12 mouse cellular contexts compared by ENCODE assay signal in genomic region chr1:60778465-60779115, GRCm38 (mm10).
A peak's percentile ranks its signal among the peaks of the same experiment; 100 is the strongest.
DNase-seq lines count a peak whose midpoint lies in the region; ATAC-seq and TF ChIP-seq lines count a peak whose summit lies in the region.
"Had no signal": no experiment of that assay in that cellular context is flagged by ENCODE, and none has a peak within 500 bp of the region (broad histone marks: within the 10 kb centered on the region; RNA-seq: fewer than 3 reads in every experiment).

No protein-coding gene starts in this region.

- H3K4me2 ChIP-seq in heart, embryonic 16.5 days (ENCODE audit: low read depth, low read length) = no peak overlapping the region
- H3K4me2 ChIP-seq in limb, embryonic 14.5 days (replicated peaks; ENCODE audit: low read depth, low read length, severe bottlenecking) = no peak overlapping the region
- H3K4me2 ChIP-seq in midbrain, embryonic 15.5 days = no peak overlapping the region
- H3K4me2 ChIP-seq in forebrain, embryonic 11.5 days (ENCODE audit: low read depth, low read length, severe bottlenecking) = no peak overlapping the region
- H3K4me2 ChIP-seq: embryonic facial prominence, embryonic 13.5 days; lung, embryonic 15.5 days had no signal

- in situ Hi-C loops in ES-E14 (cut with MboI; ENCODE audit: low sequenced_read_pairs in 2 of 2, unreplicated experiment in 2 of 2) = no loop called here

- H3K27me3 ChIP-seq in heart, embryonic 10.5 days (ENCODE audit: insufficient read depth, poor library complexity, severe bottlenecking) = no peaks in the 10 kb centered on the region
- H3K27me3 ChIP-seq in heart, embryonic 16.5 days (ENCODE audit: control insufficient read depth, insufficient read depth, low read length) = no peaks in the 10 kb centered on the region
- no peaks in the 10 kb centered on the region for H3K27me3 ChIP-seq in limb, embryonic 14.5 days (ENCODE audit: control insufficient read depth, insufficient read depth, low read length)
- no peaks in the 10 kb centered on the region for H3K27me3 ChIP-seq in midbrain, embryonic 15.5 days (replicated peaks)
- H3K27me3 ChIP-seq in forebrain, embryonic 11.5 days (ENCODE audit: control insufficient read depth, insufficient read depth, low read length) = no peaks in the 10 kb centered on the region
- H3K27me3 ChIP-seq: CH12.LX; embryonic facial prominence, embryonic 13.5 days; lung, embryonic 15.5 days had no signal

- WGBS in heart, embryonic 10.5 days = 75% methylated on average over 8 of the region's 8 CpGs
- WGBS in heart, embryonic 16.5 days = 60% methylated on average over 8 of the region's 8 CpGs
- WGBS in limb, embryonic 14.5 days = 58% methylated on average over 8 of the region's 8 CpGs
- 80% methylated on average over 8 of the region's 8 CpGs for WGBS in midbrain, embryonic 15.5 days
- WGBS in forebrain, embryonic 11.5 days = 86% methylated on average over 8 of the region's 8 CpGs

- DNase-seq in heart, adult 18-20 months = peak; percentile 59 to 62
- no peak for DNase-seq in heart, embryonic 10.5 days (ENCODE audit: low spot score)
- DNase-seq in ES-E14 (ENCODE audit: low read depth, low spot score) = peak; percentile 26
- DNase-seq in limb, embryonic 14.5 days (ENCODE audit: low spot score) = peak; percentile 19
- DNase-seq in layer of hippocampus, postnatal 36 days = no peak
- no peak for DNase-seq in forebrain, embryonic 11.5 days (ENCODE audit: low spot score)

- no peaks in the 10 kb centered on the region for H3K36me3 ChIP-seq in heart, embryonic 10.5 days
- H3K36me3 ChIP-seq in ES-E14 (ENCODE audit: control insufficient read depth, insufficient read depth, low read length, poor library complexity, severe bottlenecking) = no peaks in the 10 kb centered on the region
- H3K36me3 ChIP-seq in heart, embryonic 16.5 days (ENCODE audit: control insufficient read depth, insufficient read depth) = no peaks in the 10 kb centered on the region
- H3K36me3 ChIP-seq in limb, embryonic 14.5 days (ENCODE audit: control insufficient read depth, insufficient read depth, low read length) = no peaks in the 10 kb centered on the region
- no peaks in the 10 kb centered on the region for H3K36me3 ChIP-seq in midbrain, embryonic 15.5 days (replicated peaks)
- H3K36me3 ChIP-seq in forebrain, embryonic 11.5 days (ENCODE audit: control insufficient read depth, insufficient read depth, low read length) = no peaks in the 10 kb centered on the region
- H3K36me3 ChIP-seq: embryonic facial prominence, embryonic 13.5 days; lung, embryonic 15.5 days had no signal

- no peak for ATAC-seq in heart, embryonic 16.5 days (replicated peaks; ENCODE audit: extremely low read depth, insufficient read depth, low FRiP score)
- ATAC-seq in limb, embryonic 14.5 days (ENCODE audit: low FRiP score, low read depth) = peak; percentile 63
- no peak for ATAC-seq in midbrain, embryonic 15.5 days (replicated peaks)
- ATAC-seq in forebrain, embryonic 11.5 days (replicated peaks; ENCODE audit: low FRiP score) = no peak
- ATAC-seq: hindbrain, embryonic 16.5 days had no signal

- H3K9ac ChIP-seq in ES-E14 (ENCODE audit: insufficient read depth, low read depth, low read length, poor library complexity, severe bottlenecking) = no peak overlapping the region
- no peak overlapping the region for H3K9ac ChIP-seq in heart, embryonic 16.5 days (ENCODE audit: low read length)
- H3K9ac ChIP-seq in limb, embryonic 14.5 days (ENCODE audit: low read depth, low read length, severe bottlenecking) = no peak overlapping the region
- no peak overlapping the region for H3K9ac ChIP-seq in midbrain, embryonic 15.5 days
- H3K9ac ChIP-seq in forebrain, embryonic 11.5 days (ENCODE audit: low read length) = no peak overlapping the region
- H3K9ac ChIP-seq: embryonic facial prominence, embryonic 13.5 days; lung, embryonic 15.5 days had no signal

- no peak overlapping the region for H3K27ac ChIP-seq in heart, embryonic 10.5 days
- H3K27ac ChIP-seq in ES-E14 (ENCODE audit: insufficient read depth, low read depth, low read length, poor library complexity, severe bottlenecking) = no peak overlapping the region
- peak overlapping the region; percentile 68 for H3K27ac ChIP-seq in heart, embryonic 16.5 days (ENCODE audit: low read length)
- H3K27ac ChIP-seq in limb, embryonic 14.5 days (replicated peaks; ENCODE audit: low read depth, low read length) = no peak overlapping the region
- H3K27ac ChIP-seq in midbrain, embryonic 15.5 days = no peak overlapping the region
- no peak overlapping the region for H3K27ac ChIP-seq in forebrain, embryonic 11.5 days (ENCODE audit: low read depth, low read length)
- H3K27ac ChIP-seq: embryonic facial prominence, embryonic 13.5 days; lung, embryonic 15.5 days had no signal

- no peak overlapping the region for H3K4me3 ChIP-seq in heart, embryonic 10.5 days
- no peak overlapping the region for H3K4me3 ChIP-seq in ES-E14 (ENCODE audit: insufficient read depth in 1 of 2, low read depth in 1 of 2, low read length in 2 of 2, poor library complexity in 1 of 2, severe bottlenecking in 1 of 2)
- no peak overlapping the region for H3K4me3 ChIP-seq in heart, embryonic 16.5 days (ENCODE audit: low read length)
- H3K4me3 ChIP-seq in limb, embryonic 14.5 days (replicated peaks; ENCODE audit: low read length) = no peak overlapping the region
- no peak overlapping the region for H3K4me3 ChIP-seq in midbrain, embryonic 15.5 days
- no peak overlapping the region for H3K4me3 ChIP-seq in forebrain, embryonic 11.5 days (ENCODE audit: low read depth, low read length)
- H3K4me3 ChIP-seq: embryonic facial prominence, embryonic 13.5 days; lung, embryonic 15.5 days had no signal

- H3K9me3 ChIP-seq in heart, embryonic 10.5 days = no peaks in the 10 kb centered on the region
- no peaks in the 10 kb centered on the region for H3K9me3 ChIP-seq in ES-E14 (ENCODE audit: control insufficient read depth, insufficient read depth, low read depth, low read length)
- no peaks in the 10 kb centered on the region for H3K9me3 ChIP-seq in heart, embryonic 16.5 days (replicated peaks; ENCODE audit: control insufficient read depth, low read length)
- H3K9me3 ChIP-seq in limb, embryonic 14.5 days (ENCODE audit: control insufficient read depth, low read length) = no peaks in the 10 kb centered on the region
- H3K9me3 ChIP-seq in midbrain, embryonic 15.5 days = no peaks in the 10 kb centered on the region
- H3K9me3 ChIP-seq in forebrain, embryonic 11.5 days (ENCODE audit: control insufficient read depth, low read length) = no peaks in the 10 kb centered on the region
- H3K9me3 ChIP-seq: embryonic facial prominence, embryonic 13.5 days; lung, embryonic 15.5 days had no signal

- no peak for TF ChIP-seq POLR2A in limb, embryonic 14.5 days (IDR thresholded peaks at IDR 0.05; ENCODE audit: borderline replicate concordance, extremely low read depth, insufficient read depth, insufficient read length)

- peaks cover 6% of the 10 kb centered on the region for H3K4me1 ChIP-seq in heart, embryonic 10.5 days
- H3K4me1 ChIP-seq in ES-E14 (ENCODE audit: control insufficient read depth in 2 of 2, insufficient read depth in 2 of 2, low read length in 2 of 2, poor library complexity in 1 of 2) = 0 out of 4 replicates have a peak, but pooled peaks cover 0 to 2% of the 10 kb centered on the region in 2 experiments
- peaks cover 5% of the 10 kb centered on the region for H3K4me1 ChIP-seq in heart, embryonic 16.5 days (ENCODE audit: control insufficient read depth, insufficient read depth, low read length)
- peaks cover 6% of the 10 kb centered on the region; the same call in 1 of the 2 replicates for H3K4me1 ChIP-seq in limb, embryonic 14.5 days (ENCODE audit: control insufficient read depth, insufficient read depth, low read length)
- H3K4me1 ChIP-seq in midbrain, embryonic 15.5 days = no peaks in the 10 kb centered on the region
- no peaks in the 10 kb centered on the region for H3K4me1 ChIP-seq in forebrain, embryonic 11.5 days (replicated peaks; ENCODE audit: control insufficient read depth, insufficient read depth, low read length)
- H3K4me1 ChIP-seq: embryonic facial prominence, embryonic 13.5 days had no signal

TF ChIP-seq in ES-E14, 5 proteins besides CTCF, POLR2A, EP300 and RAD21:
- TF ChIP-seq ZNF384 (IDR thresholded peaks at IDR 0.05; ENCODE audit: low read depth, low read length) = no peak
- TF ChIP-seq HCFC1 (IDR thresholded peaks at IDR 0.05; ENCODE audit: borderline replicate concordance, insufficient read depth, low read length) = no peak
- no peak for TF ChIP-seq MAFK (IDR thresholded peaks at IDR 0.05; ENCODE audit: insufficient read depth, low read depth, low read length)
- no peak for TF ChIP-seq CHD2 (IDR thresholded peaks at IDR 0.05; ENCODE audit: low read depth, low read length)
- TF ChIP-seq ZC3H11A (IDR thresholded peaks at IDR 0.05; ENCODE audit: borderline replicate concordance, low read depth, low read length) = no peak

Comparison
In these comparisons a context has a peak if more than half of its experiments do, and no peak if none do; other contexts are left out.
1. DNase-seq: peak in heart, adult 18-20 months (2 of 2), ES-E14 (single experiment) and limb, embryonic 14.5 days (single experiment); none in heart, embryonic 10.5 days (single experiment), layer of hippocampus, postnatal 36 days (0 of 2) and forebrain, embryonic 11.5 days (single experiment).